ENCODE assay signal across 20 mouse cellular contexts in the genomic region with DNA sequence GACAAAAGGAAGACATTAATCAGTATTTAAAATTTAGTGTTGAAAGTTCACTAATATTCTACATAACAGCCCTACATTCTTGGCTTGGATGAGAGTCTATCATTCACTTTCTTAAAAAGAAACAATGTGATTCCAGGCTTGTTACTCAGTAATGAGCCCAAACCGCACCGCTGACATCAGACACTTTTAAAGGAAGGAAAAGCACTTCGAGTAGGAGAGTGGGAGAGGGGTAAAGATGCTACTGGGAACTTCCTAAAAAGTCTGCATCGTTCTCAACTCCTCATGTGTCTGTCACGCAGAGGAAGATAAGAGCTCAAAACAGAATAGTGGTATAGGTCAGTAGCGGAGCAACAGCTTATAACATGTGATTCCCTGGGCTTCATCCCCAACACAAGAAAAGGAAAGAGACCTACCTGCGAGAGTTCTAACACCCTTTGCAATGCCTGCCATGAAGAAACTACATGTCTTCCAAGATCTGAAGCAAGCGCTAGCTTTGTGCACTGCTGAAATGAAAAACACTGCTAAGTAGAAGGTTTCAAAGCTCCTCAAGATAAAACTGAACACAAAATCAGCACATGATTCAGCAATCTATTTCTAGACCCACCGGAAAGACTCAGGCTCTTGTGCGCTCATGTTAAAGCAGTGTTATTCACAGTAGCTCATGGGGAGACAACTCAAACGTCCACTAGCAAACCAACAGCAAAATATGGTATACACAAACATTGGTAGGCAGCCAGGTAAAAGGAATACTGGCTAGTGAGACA. TPM values are rescaled to one million over a fixed set of nuclear protein-coding genes. Genes with fewer than 3 reads are reported as not detected.
DNase-seq lines count a peak whose midpoint lies in the region; ATAC-seq and TF ChIP-seq lines count a peak whose summit lies in the region.
"Had no signal": no experiment of that assay in that cellular context is flagged by ENCODE, and none has a peak within 500 bp of the region (broad histone marks: within the 10 kb centered on the region; RNA-seq: fewer than 3 reads in every experiment).

No protein-coding gene starts in this region.

- H3K4me1 ChIP-seq in heart, embryonic 11.5 days (ENCODE audit: control insufficient read depth, insufficient read depth, low read length): peaks cover 48% of the 10 kb centered on the region
- no peaks in the 10 kb centered on the region; the same call in 1 of the 2 replicates for H3K4me1 ChIP-seq in stomach, postnatal 0 days (replicated peaks; ENCODE audit: control insufficient read depth, insufficient read depth)

- TF ChIP-seq EP300 in stomach, postnatal 0 days (optimal IDR thresholded peaks at IDR 0.05): no peak

- no peaks in the 10 kb centered on the region for H3K9me3 ChIP-seq in heart, embryonic 11.5 days (replicated peaks; ENCODE audit: control insufficient read depth, low read length)
- no peaks in the 10 kb centered on the region for H3K9me3 ChIP-seq in stomach, postnatal 0 days (ENCODE audit: control insufficient read depth, low read length)
- H3K9me3 ChIP-seq: forebrain, embryonic 10.5 days had no signal

- ATAC-seq in heart, embryonic 11.5 days (replicated peaks; ENCODE audit: insufficient number of reproducible peaks, low FRiP score, low TSS enrichment): no peak
- no peak for ATAC-seq in stomach, postnatal 0 days (ENCODE audit: low FRiP score, low TSS enrichment)
- ATAC-seq: hindbrain, embryonic 16.5 days; intestine, postnatal 0 days had no signal

- no peak overlapping the region for H3K9ac ChIP-seq in heart, embryonic 11.5 days (ENCODE audit: low read depth, low read length)
- no peak overlapping the region for H3K9ac ChIP-seq in stomach, postnatal 0 days (ENCODE audit: low read length)

- no peak for TF ChIP-seq CTCF in gastrocnemius, adult 2 months (IDR thresholded peaks at IDR 0.05)
- TF ChIP-seq CTCF in stomach, postnatal 0 days (IDR thresholded peaks at IDR 0.05; ENCODE audit: low read depth): no peak

- no peaks in the 10 kb centered on the region; the same call in 1 of the 2 replicates for H3K36me3 ChIP-seq in heart, embryonic 11.5 days (ENCODE audit: control insufficient read depth, insufficient read depth, low read length)
- H3K36me3 ChIP-seq in stomach, postnatal 0 days (ENCODE audit: control insufficient read depth, insufficient read depth, low read length): no peaks in the 10 kb centered on the region

- no peak for DNase-seq in gastrocnemius, adult 2 months
- no peak for DNase-seq in gastrocnemius, postnatal 14 days
- DNase-seq in left cerebral cortex, postnatal 14 days (ENCODE audit: low spot score in 2 of 2): peak; percentile 11 to 26
- DNase-seq in left cerebral cortex, adult 9 months (ENCODE audit: low spot score in 2 of 2): no peak
- DNase-seq in stomach, postnatal 0 days (ENCODE audit: low spot score): no peak
- DNase-seq in cerebellum, postnatal 14 days: no peak
- DNase-seq: adrenal gland, postnatal 10 days; cerebellum, adult 18-20 months; kidney, postnatal 25 days; liver; lung, adult 2 months; right cerebral cortex, postnatal 14 days; thymus, postnatal 14 days had no signal

- peak overlapping the region; percentile 47 for H3K4me3 ChIP-seq in gastrocnemius, adult 2 months
- H3K4me3 ChIP-seq in heart, embryonic 11.5 days (ENCODE audit: low read depth, low read length): no peak overlapping the region
- no peak overlapping the region for H3K4me3 ChIP-seq in stomach, postnatal 0 days (ENCODE audit: low read depth, low read length)
- H3K4me3 ChIP-seq: forebrain, embryonic 10.5 days had no signal

- H3K27me3 ChIP-seq in heart, embryonic 11.5 days (ENCODE audit: control insufficient read depth, insufficient read depth, low read length): no peaks in the 10 kb centered on the region
- H3K27me3 ChIP-seq in stomach, postnatal 0 days (ENCODE audit: control insufficient read depth, insufficient read depth, low read length): no peaks in the 10 kb centered on the region
- H3K27me3 ChIP-seq: CH12.LX had no signal

- peak overlapping the region; percentile 91 for H3K27ac ChIP-seq in gastrocnemius, adult 2 months
- H3K27ac ChIP-seq in heart, embryonic 11.5 days (ENCODE audit: low read depth, low read length): peak overlapping the region; percentile 85
- 0 out of 2 replicates have a peak overlapping the region, but pooled peaks have one; percentile 30 for H3K27ac ChIP-seq in stomach, postnatal 0 days (replicated peaks)
- H3K27ac ChIP-seq: forebrain, embryonic 10.5 days; macrophage had no signal

- intact Hi-C loops in gastrocnemius, adult 2 months (cut with DNase I): no loop called here
- intact Hi-C loops in gastrocnemius, postnatal 14 days (cut with DNase I; ENCODE audit: low total_unique reads): no loop called here
- intact Hi-C loops in left cerebral cortex, postnatal 14 days (cut with DNase I): no loop called here

- WGBS in heart, embryonic 11.5 days (ENCODE audit: insufficient replicate concordance): 56% methylated on average over 11 of the region's 11 CpGs
- WGBS in stomach, postnatal 0 days: 71% methylated on average over 11 of the region's 11 CpGs

- peak overlapping the region; percentile 34 for H3K4me2 ChIP-seq in heart, embryonic 11.5 days
- H3K4me2 ChIP-seq in stomach, postnatal 0 days (replicated peaks; ENCODE audit: low read depth): no peak overlapping the region
- H3K4me2 ChIP-seq: midbrain, embryonic 11.5 days had no signal

RNA-seq across cellular contexts. Expression of a gene that starts 25.1 kb away (rescaled TPM):
- 10 to 100 TPM; 33.6 to 51.3 TPM for total RNA-seq in gastrocnemius, adult 2 months (2021)
- total RNA-seq in gastrocnemius, postnatal 14 days (2021): 10 to 100 TPM; 47.4 to 49.0 TPM
- total RNA-seq in left cerebral cortex, postnatal 14 days (2021): 10 to 100 TPM; 15.7 to 17.3 TPM
- polyA plus RNA-seq in heart, embryonic 11.5 days (2014; fragmentation: Nextera tagmentation; extraction: Ambion mirVana): 25.3 and 27.1 TPM in 2 replicates
- polyA plus RNA-seq in stomach, postnatal 0 days (2015; fragmentation: Nextera tagmentation; extraction: Ambion mirVana): 13.6 and 16.0 TPM in 2 replicates
- total RNA-seq: CH12.LX had no signal

Comparison
In these comparisons a context has a peak if more than half of its experiments do, and no peak if none do; other contexts are left out.
1. DNase-seq: peak in left cerebral cortex, postnatal 14 days (2 of 2); none in gastrocnemius, adult 2 months (single experiment), gastrocnemius, postnatal 14 days (single experiment), left cerebral cortex, adult 9 months (0 of 2), stomach, postnatal 0 days (single experiment) and cerebellum, postnatal 14 days (0 of 2).
2. H3K27ac ChIP-seq: peak in every context shown above with its lines; median percentile 91 in gastrocnemius, adult 2 months; 85 in heart, embryonic 11.5 days; 30 in stomach, postnatal 0 days.